Mouse (Mus musculus): ENCODE results near the gene Snrnp200.

- TF ChIP-seq CTCF (IDR thresholded peaks at IDR 0.05; ENCODE audit: extremely low read depth, insufficient read depth, insufficient read length, insufficient replicate concordance): no peak
- no peak for TF ChIP-seq POLR2A (IDR thresholded peaks at IDR 0.05; ENCODE audit: low read depth, low read length)
These were observed 1.3 kb upstream of the Snrnp200 start for GRCm38 (mm10) chr2:127206916-127207315.

Measured in spleen, adult 2 months (tissue).